Mouse (Mus musculus): ENCODE measurements around the gene Gm14744.
"Not testable (repeated sequence)": the region's sequence is repeated elsewhere in the genome, so short reads cannot be mapped to it uniquely, and the experiment has no call there.

Gene Gm14744

DNA sequence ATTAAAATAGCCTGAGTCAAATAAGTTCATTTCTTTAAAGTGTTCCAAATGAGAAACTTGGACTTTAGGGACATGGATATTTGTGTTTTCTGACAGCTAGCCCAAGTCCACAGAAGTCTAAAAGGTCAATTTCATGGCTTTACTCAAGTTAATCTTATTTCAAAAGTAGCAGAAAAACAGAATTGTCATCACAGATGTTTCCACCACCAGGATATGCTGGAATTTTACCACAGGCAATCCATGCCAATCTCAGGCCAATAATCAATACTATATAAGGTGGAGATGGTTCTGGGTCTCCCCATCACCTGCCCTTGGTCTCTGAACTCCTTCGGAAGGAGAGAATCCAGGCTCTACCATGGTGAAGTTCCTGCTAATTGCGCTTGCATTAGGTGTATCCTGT, at the start of gene Gm14744:
TSS of gene Gm14744 (plus strand) at position 301 of the 400 bp plus-strand sequence.
- DNase-seq (ENCODE audit: low spot score in 2 of 2) = not testable (repeated sequence)

DNA sequence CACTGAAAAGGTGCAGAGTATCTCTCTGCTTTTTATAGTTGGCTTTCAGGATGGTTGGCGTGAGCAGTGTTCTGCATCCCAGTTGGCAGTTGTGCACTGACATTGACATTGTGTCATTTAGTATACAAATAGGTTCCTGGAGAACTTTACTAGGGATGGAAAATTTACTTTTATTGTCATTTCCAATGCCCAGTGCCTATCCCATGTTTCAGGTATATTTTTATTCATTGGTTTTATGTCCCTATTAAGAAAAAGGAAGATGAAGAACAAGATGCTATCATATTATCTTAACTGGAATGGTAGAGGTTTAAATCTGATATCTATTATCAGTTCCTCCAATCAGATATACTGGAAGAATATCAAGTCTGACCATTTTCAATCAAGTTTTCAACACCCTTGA, 11.0 kb upstream of the Gm14744 start, which contains the start of gene Pbsn:
TSS of gene Pbsn (minus strand) at position 101 of the 400 bp plus-strand sequence.
- DNase-seq (ENCODE audit: low spot score in 2 of 2) = no peak

DNA sequence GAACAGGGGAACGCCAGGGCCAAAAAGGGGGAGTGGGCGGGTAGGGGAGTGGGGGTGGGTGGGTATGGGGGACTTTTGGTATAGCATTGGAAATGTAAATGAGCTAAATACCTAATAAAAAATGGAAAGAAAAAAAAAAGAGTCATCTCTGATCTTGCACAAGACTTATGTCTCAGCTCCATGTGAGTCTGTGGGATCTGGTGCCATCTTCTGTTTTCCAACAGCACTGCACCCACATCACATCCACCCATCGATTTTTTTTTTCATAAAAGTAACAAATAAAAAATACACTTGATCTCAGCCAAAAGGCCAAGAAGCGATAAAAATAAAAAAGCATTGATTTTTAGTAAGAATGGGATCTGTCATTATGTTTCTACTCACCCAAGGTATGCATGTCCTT, 15.5 kb downstream of the Gm14744 start:
- DNase-seq (ENCODE audit: low spot score in 2 of 2) = not testable (repeated sequence)
